Mouse (Mus musculus) heart, postnatal 0 days (tissue): ENCODE measurements around the gene Anks1. TPM values are rescaled to one million over a fixed set of nuclear protein-coding genes. Genes with fewer than 3 reads are reported as not detected.

Source experiments
- ATAC-seq: fragments of 200-750 bp; cut with Nextera tagmentation; 2 replicates; pipeline ENCODE4 v1.8.0; 2017; ENCODE audit warnings: low read depth, moderate number of reproducible peaks, moderate library complexity; ENCODE audit not compliant: insufficient read depth
- DNase-seq: peaks from one replicate; pipeline ENCODE4 v3.0.0-alpha.2; 2016; ENCODE audit warnings: low spot score
- H3K27ac ChIP-seq: fragments of 300-500 bp; sonication (generic); 2 replicates; pipeline ENCODE4 v1.5.1; 2014; ENCODE audit warnings: low read depth, mild to moderate bottlenecking
- H3K27me3 ChIP-seq: fragments of 300-500 bp; sonication (generic); 2 replicates; pipeline ENCODE4 v1.6.1; 2014; ENCODE audit warnings: low read length, mixed read lengths; ENCODE audit not compliant: control insufficient read depth, insufficient read depth
- H3K36me3 ChIP-seq: fragments of 300-500 bp; sonication (generic); replicated peaks from 2 replicates; pipeline ENCODE4 v1.6.1; 2014; ENCODE audit warnings: low read length, mixed read lengths; ENCODE audit not compliant: control insufficient read depth, insufficient read depth
- H3K4me1 ChIP-seq: fragments of 300-500 bp; sonication (generic); 2 replicates; pipeline ENCODE4 v1.6.1; 2014; ENCODE audit warnings: antibody characterized with exemption; ENCODE audit not compliant: control insufficient read depth, insufficient read depth
- H3K4me2 ChIP-seq: fragments of 300-500 bp; sonication (generic); 2 replicates; pipeline ENCODE4 v1.6.1; 2014; ENCODE audit warnings: low read depth, mild to moderate bottlenecking, low read length, moderate library complexity
- H3K4me3 ChIP-seq: fragments of 300-500 bp; sonication (generic); 2 replicates; pipeline ENCODE4 v1.5.1; 2014; ENCODE audit warnings: low read depth, low read length
- H3K9ac ChIP-seq: fragments of 300-500 bp; sonication (generic); replicated peaks from 2 replicates; pipeline ENCODE4 v1.6.1; 2014; ENCODE audit warnings: low read depth, low read length, mixed read lengths
- H3K9me3 ChIP-seq: fragments of 300-500 bp; sonication (generic); replicated peaks from 2 replicates; pipeline ENCODE4 v1.6.1; 2016; ENCODE audit warnings: low read length; ENCODE audit not compliant: control insufficient read depth
- CTCF ChIP-seq: IDR thresholded peaks from 2 replicates; pipeline ENCODE4 v1.5.1; 2016; ENCODE audit warnings: antibody characterized with exemption, control low read depth, low read depth
- EP300 ChIP-seq: IDR thresholded peaks from 2 replicates; pipeline ENCODE4 v1.6.1; 2016; ENCODE audit warnings: antibody characterized with exemption, low read depth
- WGBS: fragments of 180-500 bp; shearing (Covaris S2); extraction: QIAGEN DNeasy Blood & Tissue Kit; methylation state at CpG from one replicate; pipeline ENCODE4 v1.1.7; 2014; 5-methylcytosine and 5-hydroxymethylcytosine counted together
- polyA plus RNA-seq: library from polyadenylated mRNA; unstranded; fragments of >200 nt; fragmentation: Nextera tagmentation; extraction: Ambion mirVana; gene quantifications from 2 replicates; pipeline ENCODE4 v1.2.1, GENCODE M21; 2015
- total RNA-seq: library from RNA; depleted of rRNA; stranded (reverse); fragments of >200 nt; gene quantifications from 2 replicates; pipeline ENCODE4 v1.2.3, GENCODE M21; 2014; ENCODE audit warnings: low replicate concordance

The Anks1 gene
- total and polyA plus RNA-seq, 2 experiments from 2014 or later: 11.0 to 55.4 TPM

- Histone ChIP-seq H3K9ac (no peak overlapping the region), H3K4me2 (no peak overlapping the region), H3K27me3 (no peaks in the 10 kb centered on the region), H3K4me3 (no peak overlapping the region), H3K9me3 (no peaks in the 10 kb centered on the region), H3K27ac (peak overlapping the region; percentile 72; the same call in 1 of the 2 replicates), H3K4me1 (peaks cover 66% of the 10 kb centered on the region), H3K36me3 (0 out of 2 replicates have a peak, but pooled peaks cover 5% of the 10 kb centered on the region)
- ATAC-seq (no peak), DNase-seq (no peak)
- TF ChIP-seq EP300: no peak
- no peak for TF ChIP-seq CTCF
- WGBS: 51% methylated on average over 5 of the region's 5 CpGs
Measured at GRCm38 (mm10) chr17:27970305-27970704, 61.2 kb downstream of the Anks1 start.

- no peaks in the 10 kb centered on the region for H3K9me3 ChIP-seq
- DNase-seq: peak; percentile 91
- no peaks in the 10 kb centered on the region for H3K27me3 ChIP-seq
- TF ChIP-seq EP300 (no peak), CTCF (no peak)
- WGBS: 42% methylated on average over 9 of the region's 9 CpGs
- H3K4me1 ChIP-seq: peaks cover 66% of the 10 kb centered on the region
- peak; percentile 37; the same call in 1 of the 2 replicates for ATAC-seq
- H3K27ac ChIP-seq: peak overlapping the region; percentile 80
- H3K4me3 ChIP-seq: no peak overlapping the region
- H3K4me2 ChIP-seq: no peak overlapping the region
- H3K36me3 ChIP-seq: peaks cover 10% of the 10 kb centered on the region
- H3K9ac ChIP-seq: no peak overlapping the region
Measured at GRCm38 (mm10) chr17:27971496-27971895, 62.4 kb downstream of the Anks1 start.

- H3K9ac ChIP-seq: no peak overlapping the region
- DNase-seq (peak; percentile 68), ATAC-seq (peak; percentile 57)
- WGBS: 33% methylated on average over 4 of the region's 4 CpGs
- peak overlapping the region; percentile 80 for H3K27ac ChIP-seq
- peaks cover 54% of the 10 kb centered on the region for H3K4me1 ChIP-seq
- H3K4me2 ChIP-seq: no peak overlapping the region
- H3K27me3 ChIP-seq: no peaks in the 10 kb centered on the region
- 0 out of 2 replicates have a peak, but pooled peaks have one; percentile 42 for TF ChIP-seq EP300
- no peak for TF ChIP-seq CTCF
- H3K36me3 ChIP-seq: peaks cover 28% of the 10 kb centered on the region
- H3K4me3 ChIP-seq: no peak overlapping the region
- H3K9me3 ChIP-seq: no peaks in the 10 kb centered on the region
Measured at GRCm38 (mm10) chr17:27973337-27973736, 64.2 kb downstream of the Anks1 start.

GRCm38 (mm10) chr17:27976266-27976665, 67.2 kb downstream of the Anks1 start:
- WGBS: 83% methylated on average over 14 of the region's 14 CpGs
- Histone ChIP-seq H3K4me2 (no peak overlapping the region), H3K4me3 (no peak overlapping the region)

GRCm38 (mm10) chr17:27977008-27977636, 68.0 kb downstream of the Anks1 start:
- Histone ChIP-seq H3K9me3 (no peaks in the 10 kb centered on the region), H3K9ac (no peak overlapping the region), H3K27me3 (no peaks in the 10 kb centered on the region), H3K27ac (no peak overlapping the region), H3K36me3 (peaks cover 38% of the 10 kb centered on the region), H3K4me3 (no peak overlapping the region), H3K4me2 (no peak overlapping the region), H3K4me1 (peaks cover 22% of the 10 kb centered on the region)
- ATAC-seq (no peak), DNase-seq (no peak)
- no peak for TF ChIP-seq EP300
- TF ChIP-seq CTCF: no peak
- 84% methylated on average over 3 of the region's 3 CpGs for WGBS

More at GRCm38 (mm10) chr17:27976266-27976665, 67.2 kb downstream of the Anks1 start:
- ATAC-seq (no peak), DNase-seq (no peak)
- Histone ChIP-seq H3K27ac (no peak overlapping the region), H3K27me3 (no peaks in the 10 kb centered on the region), H3K9me3 (no peaks in the 10 kb centered on the region), H3K4me1 (peaks cover 29% of the 10 kb centered on the region), H3K9ac (no peak overlapping the region), H3K36me3 (peaks cover 38% of the 10 kb centered on the region)
- TF ChIP-seq CTCF (no peak), EP300 (no peak)
